Mouse (Mus musculus) liver, adult 2 months (tissue): ENCODE data around the gene Tead1. TPM values are rescaled to one million over a fixed set of nuclear protein-coding genes. Genes with fewer than 3 reads are reported as not detected.

Experiments used
- DNase-seq: peaks from one replicate; pipeline ENCODE4 v3.0.0-alpha.2; 2011; ENCODE audit warnings: low read depth, low spot score; ENCODE audit errors: extremely low read depth
- H3K27ac ChIP-seq: fragments of 200-500 bp; replicated peaks from 2 replicates; pipeline ENCODE4 v1.5.1; 2012; ENCODE audit warnings: low read depth, mild to moderate bottlenecking, control low read depth, inconsistent platforms, low read length; ENCODE audit not compliant: insufficient read depth
- H3K27me3 ChIP-seq: fragments of 200-500 bp; 2 replicates; pipeline ENCODE4 v1.6.1; 2012; ENCODE audit warnings: mild to moderate bottlenecking, moderate library complexity, low read length, inconsistent platforms; ENCODE audit not compliant: control insufficient read depth, insufficient read depth
- H3K36me3 ChIP-seq: fragments of 200-500 bp; 2 replicates; pipeline ENCODE4 v1.6.1; 2012; ENCODE audit warnings: low read length, inconsistent platforms; ENCODE audit not compliant: control insufficient read depth, insufficient read depth
- H3K4me1 ChIP-seq: fragments of 200-500 bp; 2 replicates; pipeline ENCODE4 v1.6.1; 2011; ENCODE audit warnings: low read length; ENCODE audit not compliant: control insufficient read depth, insufficient read depth
- H3K4me3 ChIP-seq: fragments of 200-500 bp; 2 replicates; pipeline ENCODE4 v1.5.1; 2011; ENCODE audit warnings: low read depth, mild to moderate bottlenecking, control low read depth, low read length, moderate library complexity; ENCODE audit not compliant: insufficient read depth
- H3K79me2 ChIP-seq: fragments of 200-500 bp; 2 replicates; pipeline ENCODE4 v1.6.1; 2012; ENCODE audit warnings: inconsistent platforms, mild to moderate bottlenecking, low read length, moderate library complexity; ENCODE audit not compliant: control insufficient read depth, insufficient read depth
- H3K9ac ChIP-seq: fragments of 200-500 bp; 2 replicates; pipeline ENCODE4 v1.6.1; 2012; ENCODE audit warnings: low read depth, mild to moderate bottlenecking, control low read depth, inconsistent platforms, low read length
- CTCF ChIP-seq: fragments of 200-500 bp; IDR thresholded peaks from 2 replicates; pipeline ENCODE4 v1.5.1; 2011; ENCODE audit warnings: low read depth, low read length, control low read depth
- POLR2A ChIP-seq: fragments of 200-500 bp; IDR thresholded peaks from 2 replicates; pipeline ENCODE4 v1.6.1; 2011; ENCODE audit warnings: low read length, control low read depth; ENCODE audit not compliant: insufficient read depth; ENCODE audit errors: extremely low read depth
- WGBS: fragments of 180-500 bp; shearing (Covaris S2); methylation state at CpG from one replicate; pipeline ENCODE4 v1.1.7; 2018; 5-methylcytosine and 5-hydroxymethylcytosine counted together
- polyA plus RNA-seq: library from polyadenylated mRNA; depleted of rRNA; stranded (reverse); fragments of >200 nt; gene quantifications from 2 replicates; pipeline ENCODE4 v1.2.3, GENCODE M21; 2012
- total RNA-seq: library from RNA; depleted of rRNA; stranded (reverse); fragments of >200 nt; gene quantifications from 2 replicates; pipeline ENCODE4 v1.2.3, GENCODE M21; 2014

Tead1 gene
- total and polyA plus RNA-seq, 2 experiments: 2.3 to 4.1 TPM

DNA sequence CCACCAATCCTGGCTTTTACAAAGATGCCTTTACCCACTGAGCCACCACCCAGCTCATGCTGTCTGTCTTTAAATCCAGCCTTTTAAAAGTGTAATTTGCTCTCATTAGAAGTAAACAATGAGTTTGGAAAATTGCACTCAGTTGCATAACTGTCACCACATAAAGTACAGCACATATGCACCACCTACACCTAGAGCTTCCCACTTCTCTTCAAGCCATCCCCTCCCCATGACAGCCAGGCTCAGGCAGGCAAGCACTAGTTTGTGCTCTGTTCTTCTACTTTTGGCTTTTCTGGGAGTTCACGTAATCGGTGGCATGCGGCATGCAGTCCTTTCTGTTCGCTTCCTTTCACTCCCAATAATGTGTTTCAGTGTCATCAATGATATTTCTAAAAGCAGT lies 236.5 kb downstream of the Tead1 start:
- no peak overlapping the region for H3K9ac ChIP-seq
- no peak for TF ChIP-seq POLR2A
- TF ChIP-seq CTCF: no peak
- H3K79me2 ChIP-seq: no peaks in the 10 kb centered on the region
- H3K36me3 ChIP-seq: no peaks in the 10 kb centered on the region
- DNase-seq: no peak
- no peaks in the 10 kb centered on the region for H3K4me1 ChIP-seq
- H3K4me3 ChIP-seq: no peak overlapping the region
- H3K27me3 ChIP-seq: no peaks in the 10 kb centered on the region
- no peak overlapping the region for H3K27ac ChIP-seq
- WGBS: 93% methylated on average over 4 of the region's 4 CpGs

DNA sequence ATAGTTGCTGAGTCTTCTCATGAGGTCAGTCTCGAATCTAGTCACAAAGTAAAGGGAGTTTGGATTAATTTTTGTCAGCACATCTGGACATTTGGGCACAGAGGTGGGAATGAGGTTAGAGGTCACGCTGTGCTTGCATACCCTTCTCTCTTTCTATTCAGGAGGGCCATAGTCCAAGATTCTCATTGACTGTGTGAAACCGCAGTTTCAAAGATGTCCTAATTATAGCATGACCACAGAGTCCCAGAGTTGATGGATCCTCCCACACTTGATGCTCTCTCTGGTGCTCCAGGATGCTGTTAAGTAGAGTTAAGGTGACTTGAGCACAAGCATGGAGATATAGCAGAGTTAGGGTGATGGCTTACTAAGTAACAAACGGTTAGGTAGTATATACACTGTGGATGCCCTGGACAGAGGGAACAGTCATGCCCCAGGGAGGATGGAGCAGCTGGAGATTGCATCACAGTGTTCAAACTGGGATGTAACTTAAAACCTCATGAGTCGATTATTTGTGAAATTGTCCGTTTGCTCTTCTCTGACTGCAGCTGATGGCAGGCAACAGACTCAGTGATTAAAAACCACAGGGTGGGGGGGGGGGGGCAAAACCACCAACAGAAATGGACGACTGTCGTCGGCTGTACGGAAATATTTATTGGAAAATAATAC lies 238.6 kb downstream of the Tead1 start:
- WGBS: 35% methylated on average over 10 of the region's 10 CpGs

DNA sequence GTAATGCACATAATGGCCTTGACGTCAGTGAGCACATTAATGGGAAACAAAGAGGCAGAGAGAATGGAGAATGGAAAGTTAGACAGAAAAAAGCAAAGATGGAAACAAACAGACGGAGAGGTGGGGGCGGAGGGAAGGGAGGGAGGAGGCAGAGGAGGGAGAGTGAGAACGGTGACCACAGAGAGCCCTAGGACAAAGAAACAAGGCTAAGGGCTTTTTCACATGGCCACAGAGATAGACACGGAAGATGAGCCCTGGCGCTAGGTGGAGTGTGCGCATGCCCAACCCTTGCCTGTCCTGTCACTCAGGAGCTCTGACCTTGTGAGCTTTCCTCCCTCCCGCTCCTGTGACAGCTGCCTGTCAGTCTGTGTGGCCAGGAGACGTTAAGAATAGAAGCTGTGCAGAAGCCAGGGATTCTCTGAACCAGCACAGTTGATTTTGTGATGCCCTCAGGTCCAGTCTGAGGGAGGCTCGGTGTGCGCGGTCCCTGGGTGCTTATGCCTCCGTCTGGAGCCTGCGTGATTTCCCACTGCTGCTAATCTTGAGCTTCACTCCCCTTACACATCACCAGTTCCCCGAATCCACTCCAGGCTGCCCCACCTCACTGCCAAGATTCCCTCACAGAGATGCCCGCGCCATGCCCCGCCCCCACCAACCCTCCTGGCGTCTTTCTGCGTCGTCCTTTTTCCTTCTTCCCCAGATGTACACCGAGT lies 239.3 kb downstream of the Tead1 start:
- DNase-seq: no peak
- WGBS: 46% methylated on average over 22 of the region's 22 CpGs

More for the DNA sequence above, 238.6 kb downstream of the Tead1 start:
- Histone ChIP-seq H3K27ac (no peak overlapping the region), H3K4me3 (no peak overlapping the region), H3K27me3 (no peaks in the 10 kb centered on the region), H3K9ac (no peak overlapping the region), H3K4me1 (no peaks in the 10 kb centered on the region), H3K79me2 (no peaks in the 10 kb centered on the region), H3K36me3 (no peaks in the 10 kb centered on the region)
- DNase-seq: no peak
- TF ChIP-seq POLR2A: no peak
- TF ChIP-seq CTCF: no peak

DNA sequence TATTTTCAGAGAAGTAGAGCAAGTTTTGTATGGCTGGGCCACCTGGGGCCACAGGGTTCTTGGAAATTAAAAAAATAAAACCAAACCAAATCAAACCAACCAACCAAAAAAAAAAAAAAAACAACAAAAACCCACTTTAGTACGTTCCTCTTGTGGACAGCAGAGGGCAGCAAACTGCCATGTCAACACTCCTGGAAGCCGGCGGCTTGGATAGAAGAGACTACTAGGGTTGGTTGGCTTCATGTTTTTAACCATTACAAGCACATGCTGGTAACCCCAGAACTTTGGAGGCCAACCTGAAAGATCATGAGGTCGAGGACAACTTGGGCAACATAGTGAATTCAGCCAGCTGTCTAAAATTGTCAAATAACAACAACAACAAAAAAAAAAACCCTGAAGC lies 240.7 kb downstream of the Tead1 start:
- no peak overlapping the region for H3K27ac ChIP-seq
- under 1% methylated on average over 4 of the region's 4 CpGs for WGBS
- H3K4me3 ChIP-seq: no peak overlapping the region
- H3K4me1 ChIP-seq: no peaks in the 10 kb centered on the region
- no peaks in the 10 kb centered on the region for H3K36me3 ChIP-seq
- TF ChIP-seq CTCF: peak; percentile 72
- no peak for TF ChIP-seq POLR2A
- no peaks in the 10 kb centered on the region for H3K27me3 ChIP-seq
- no peak overlapping the region for H3K9ac ChIP-seq
- H3K79me2 ChIP-seq: no peaks in the 10 kb centered on the region
- peak; percentile 54 for DNase-seq

More for the DNA sequence above, 239.3 kb downstream of the Tead1 start:
- TF ChIP-seq POLR2A: no peak
- no peak for TF ChIP-seq CTCF
- no peak overlapping the region for H3K9ac ChIP-seq
- H3K4me3 ChIP-seq: no peak overlapping the region
- no peak overlapping the region for H3K27ac ChIP-seq
- no peaks in the 10 kb centered on the region for H3K27me3 ChIP-seq
- H3K4me1 ChIP-seq: no peaks in the 10 kb centered on the region
- H3K79me2 ChIP-seq: no peaks in the 10 kb centered on the region
- H3K36me3 ChIP-seq: no peaks in the 10 kb centered on the region

DNA sequence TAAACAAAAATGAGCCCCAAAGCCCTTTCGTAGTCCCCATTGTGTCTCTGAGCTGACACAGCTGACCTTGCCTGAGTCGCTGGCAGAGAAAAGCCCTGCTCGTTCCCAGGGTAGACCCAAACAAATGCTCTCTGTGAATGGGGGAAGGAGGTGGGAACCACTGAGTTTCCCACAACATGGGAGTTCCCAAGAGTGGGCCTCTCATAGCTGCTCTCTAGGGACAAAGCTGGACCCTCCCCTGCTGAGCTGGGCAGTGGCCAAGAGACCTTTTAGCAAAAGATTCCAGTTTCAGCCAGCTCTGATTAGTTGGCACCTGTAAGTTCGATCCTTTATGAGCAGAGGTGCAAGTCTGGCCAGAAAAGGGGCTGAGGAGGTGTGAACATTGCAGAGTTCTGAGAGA lies 243.7 kb downstream of the Tead1 start:
- TF ChIP-seq POLR2A: no peak
- no peak for TF ChIP-seq CTCF
- no peak for DNase-seq
- Histone ChIP-seq H3K36me3 (no peaks in the 10 kb centered on the region), H3K27ac (no peak overlapping the region), H3K27me3 (no peaks in the 10 kb centered on the region), H3K79me2 (no peaks in the 10 kb centered on the region), H3K4me1 (no peaks in the 10 kb centered on the region), H3K9ac (no peak overlapping the region), H3K4me3 (no peak overlapping the region)
- 49% methylated on average over 4 of the region's 4 CpGs for WGBS

DNA sequence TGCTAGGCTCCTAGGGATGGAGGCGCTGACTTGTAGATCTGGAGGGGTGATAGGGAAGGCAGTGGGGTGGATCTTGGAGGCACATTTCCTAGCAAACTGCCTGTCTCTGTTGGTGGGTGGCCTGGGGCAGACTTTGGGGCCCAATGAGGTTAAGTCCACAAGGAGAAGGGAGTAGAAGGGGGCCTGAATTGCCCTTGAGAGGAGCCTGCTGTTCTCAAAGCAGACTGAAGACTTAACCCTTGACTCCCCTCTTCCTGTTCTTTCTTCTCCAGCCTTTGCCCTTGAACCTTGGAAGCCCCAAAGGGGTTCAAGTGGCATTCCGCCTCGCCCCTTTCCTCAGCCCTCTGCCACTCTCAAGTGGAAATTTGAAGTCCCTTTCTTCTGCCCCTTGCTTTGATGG lies 244.6 kb downstream of the Tead1 start:
- 82% methylated on average over 3 of the region's 3 CpGs for WGBS
- no peak for TF ChIP-seq POLR2A
- no peak for TF ChIP-seq CTCF

More for the DNA sequence above, 244.6 kb downstream of the Tead1 start:
- H3K79me2 ChIP-seq: no peaks in the 10 kb centered on the region
- DNase-seq: no peak
- H3K4me1 ChIP-seq: no peaks in the 10 kb centered on the region
- H3K9ac ChIP-seq: no peak overlapping the region
- no peaks in the 10 kb centered on the region for H3K36me3 ChIP-seq
- no peaks in the 10 kb centered on the region for H3K27me3 ChIP-seq
- H3K4me3 ChIP-seq: no peak overlapping the region
- no peak overlapping the region for H3K27ac ChIP-seq
